Mouse (Mus musculus) CH12.LX (cell line): ENCODE measurements around the gene Erc1. TPM values are rescaled to one million over a fixed set of nuclear protein-coding genes. Genes with fewer than 3 reads are reported as not detected.

ENCODE experiments used
- DNase-seq: peaks from one replicate; pipeline ENCODE4 v3.0.0-alpha.2; 2013; ENCODE audit errors: extremely low read depth
- H3K27ac ChIP-seq: 2 replicates; pipeline ENCODE4 v1.5.1; 2012; ENCODE audit warnings: low read depth, mild to moderate bottlenecking, control low read depth, moderate library complexity; ENCODE audit not compliant: insufficient read depth
- H3K27me3 ChIP-seq: replicated peaks from 2 replicates; pipeline ENCODE3; 2012; ENCODE audit warnings: inconsistent platforms
- H3K36me3 ChIP-seq, 2 experiments: replicated peaks in 1 of 2; 2 replicates each; pipeline versions ENCODE3 to v1.6.1; 2012; ENCODE audit warnings: inconsistent platforms in 1 of 2, low read length in 1 of 2, mild to moderate bottlenecking in 1 of 2, mixed read lengths in 1 of 2, moderate library complexity in 1 of 2; ENCODE audit not compliant: control insufficient read depth in 1 of 2, insufficient read depth in 1 of 2
- H3K4me1 ChIP-seq, 2 experiments: 2 replicates each; pipeline ENCODE4 v1.6.1; 2012; ENCODE audit warnings: inconsistent platforms in 1 of 2, moderate library complexity in 1 of 2; ENCODE audit not compliant: insufficient read depth in 2 of 2, control insufficient read depth in 1 of 2
- H3K4me2 ChIP-seq: 2 replicates; pipeline ENCODE4 v1.6.1; 2012; ENCODE audit warnings: low read depth, mild to moderate bottlenecking, control low read depth; ENCODE audit not compliant: poor library complexity, insufficient read depth, severe bottlenecking
- H3K4me3 ChIP-seq, 3 experiments: fragments of 150-350 bp in 1 of 3; sonication (generic) in 1 of 3; replicated peaks in 1 of 3; 2 replicates each; pipeline versions ENCODE3 to v1.5.1; 2011 to 2012; ENCODE audit warnings: low read depth in 2 of 3, low read length in 2 of 3, mild to moderate bottlenecking in 2 of 3, moderate library complexity in 2 of 3, control low read depth in 1 of 3, improper control_type of control experiment in 1 of 3, inconsistent platforms in 1 of 3, mixed read lengths in 1 of 3; ENCODE audit not compliant: poor library complexity in 1 of 3
- H3K79me2 ChIP-seq: replicated peaks from 2 replicates; pipeline ENCODE4 v1.6.1; 2012; ENCODE audit warnings: mild to moderate bottlenecking, moderate library complexity; ENCODE audit not compliant: control insufficient read depth, poor library complexity, insufficient read depth, severe bottlenecking; ENCODE audit errors: extremely low read depth
- H3K9ac ChIP-seq: 2 replicates; pipeline ENCODE4 v1.6.1; 2012; ENCODE audit warnings: low read depth, mild to moderate bottlenecking, control low read depth, moderate library complexity; ENCODE audit not compliant: insufficient read depth
- H3K9me3 ChIP-seq: replicated peaks from 2 replicates; pipeline ENCODE3; 2012; ENCODE audit warnings: low read length, inconsistent platforms, mixed read lengths
- CHD1 ChIP-seq: IDR thresholded peaks from 2 replicates; pipeline ENCODE4 v1.6.1; 2012; ENCODE audit warnings: low read depth, low read length, improper control_type of control experiment, inconsistent platforms
- ETS1 ChIP-seq: conservative IDR thresholded peaks from 2 replicates; pipeline ENCODE4 v1.6.1; 2012; ENCODE audit warnings: low read depth, mild to moderate bottlenecking, inconsistent platforms, low read length, improper control_type of control experiment, moderate library complexity
- GABPA ChIP-seq: IDR thresholded peaks from 2 replicates; pipeline ENCODE4 v1.6.1; 2012; ENCODE audit warnings: low read depth, low read length, improper control_type of control experiment, inconsistent platforms; ENCODE audit not compliant: insufficient replicate concordance
- HCFC1 ChIP-seq: IDR thresholded peaks from 2 replicates; pipeline ENCODE4 v1.6.1; 2012; ENCODE audit warnings: low read depth, mild to moderate bottlenecking, inconsistent platforms, low read length, improper control_type of control experiment
- IRF4 ChIP-seq: IDR thresholded peaks from 2 replicates; pipeline ENCODE4 v1.6.1; 2014; ENCODE audit warnings: low read depth, mild to moderate bottlenecking, inconsistent platforms, low read length, improper control_type of control experiment
- JUN ChIP-seq: IDR thresholded peaks from 2 replicates; pipeline ENCODE4 v1.6.1; 2011; ENCODE audit warnings: low read depth, mild to moderate bottlenecking, low read length, improper control_type of control experiment, moderate library complexity; ENCODE audit not compliant: insufficient read depth
- KAT2A ChIP-seq: IDR thresholded peaks from 2 replicates; pipeline ENCODE4 v1.6.1; 2012; ENCODE audit warnings: low read length, improper control_type of control experiment, inconsistent platforms; ENCODE audit not compliant: insufficient replicate concordance
- MAX ChIP-seq: IDR thresholded peaks from 2 replicates; pipeline ENCODE4 v1.6.1; 2011; ENCODE audit warnings: low read length, improper control_type of control experiment
- MAZ ChIP-seq: IDR thresholded peaks from 2 replicates; pipeline ENCODE4 v1.6.1; 2012; ENCODE audit warnings: low read depth, mild to moderate bottlenecking, inconsistent platforms, low read length, improper control_type of control experiment, moderate library complexity
- MXI1 ChIP-seq: IDR thresholded peaks from 2 replicates; pipeline ENCODE4 v1.6.1; 2011; ENCODE audit warnings: mild to moderate bottlenecking, low read depth, low read length, improper control_type of control experiment
- NELFE ChIP-seq: IDR thresholded peaks from 2 replicates; pipeline ENCODE4 v1.6.1; 2011; ENCODE audit warnings: low read depth, low read length, improper control_type of control experiment
- RAD21 ChIP-seq: IDR thresholded peaks from 2 replicates; pipeline ENCODE4 v1.6.1; 2011; ENCODE audit warnings: low read depth, mild to moderate bottlenecking, low read length, improper control_type of control experiment, moderate library complexity
- RCOR1 ChIP-seq: conservative IDR thresholded peaks from 2 replicates; pipeline ENCODE4 v1.6.1; 2012; ENCODE audit warnings: low read depth, mild to moderate bottlenecking, inconsistent platforms, low read length, improper control_type of control experiment
- SIN3A ChIP-seq: IDR thresholded peaks from 2 replicates; pipeline ENCODE4 v1.6.1; 2012; ENCODE audit warnings: low read length, improper control_type of control experiment, inconsistent platforms
- SMC3 ChIP-seq: IDR thresholded peaks from 2 replicates; pipeline ENCODE4 v1.6.1; 2011; ENCODE audit warnings: low read depth, low read length, improper control_type of control experiment
- TBP ChIP-seq: conservative IDR thresholded peaks from 2 replicates; pipeline ENCODE4 v1.6.1; 2011; ENCODE audit warnings: low read depth, low read length, improper control_type of control experiment
- TCF12 ChIP-seq: IDR thresholded peaks from 2 replicates; pipeline ENCODE4 v1.6.1; 2014; ENCODE audit warnings: low read depth, mild to moderate bottlenecking, inconsistent platforms, low read length, improper control_type of control experiment
- UBTF ChIP-seq: IDR thresholded peaks from 2 replicates; pipeline ENCODE4 v1.6.1; 2012; ENCODE audit warnings: low read depth, mild to moderate bottlenecking, inconsistent platforms, low read length, improper control_type of control experiment, moderate library complexity
- USF1 ChIP-seq: IDR thresholded peaks from 2 replicates; pipeline ENCODE4 v1.6.1; 2014; ENCODE audit warnings: low read depth, mild to moderate bottlenecking, inconsistent platforms, low read length, improper control_type of control experiment
- USF2 ChIP-seq: conservative IDR thresholded peaks from 2 replicates; pipeline ENCODE4 v1.6.1; 2011; ENCODE audit warnings: low read depth, low read length, improper control_type of control experiment
- ZMIZ1 ChIP-seq: IDR thresholded peaks from 2 replicates; pipeline ENCODE4 v1.6.1; 2012; ENCODE audit warnings: low read depth, mild to moderate bottlenecking, inconsistent platforms, low read length, improper control_type of control experiment
- ZNF384 ChIP-seq: IDR thresholded peaks from 2 replicates; pipeline ENCODE4 v1.6.1; 2012; ENCODE audit warnings: low read depth, low read length, improper control_type of control experiment, inconsistent platforms
- dilution Hi-C: fragments of 300-500 bp; cut with MboI; formaldehyde crosslinking; loops from 2 replicates; pipeline ENCODE4 v1.14.3; 2020; ENCODE audit warnings: low sequenced_read_pairs; ENCODE audit not compliant: extremely low pct_unique_long_range_greater_than_20kb, extremely low pct_ligation_motif_present
- in situ Hi-C: fragments of 300-500 bp; cut with MboI; formaldehyde crosslinking; loops from 3 replicates; pipeline ENCODE4 v1.14.3; 2019; ENCODE audit warnings: low sequenced_read_pairs, low pct_ligation_motif_present, low pct_unique_long_range_greater_than_20kb, mixed read lengths
- polyA plus RNA-seq: library from polyadenylated mRNA; unstranded; fragments of >175 nt; gene quantifications from 2 replicates; pipeline ENCODE4 v1.2.1, GENCODE M21; 2012; ENCODE audit warnings: low read depth; ENCODE audit not compliant: insufficient read length
- total RNA-seq, 2 experiments: library from RNA; depleted of rRNA; stranded (reverse); fragments of 300-350 nt in 1 of 2; fragments of >200 nt in 1 of 2; gene quantifications; 2 replicates each; pipeline ENCODE4 v1.2.3; 2012 to 2014

The Erc1 gene
- total and polyA plus RNA-seq, 3 experiments: 1.4 to 3.3 (median 2.5) TPM

DNA sequence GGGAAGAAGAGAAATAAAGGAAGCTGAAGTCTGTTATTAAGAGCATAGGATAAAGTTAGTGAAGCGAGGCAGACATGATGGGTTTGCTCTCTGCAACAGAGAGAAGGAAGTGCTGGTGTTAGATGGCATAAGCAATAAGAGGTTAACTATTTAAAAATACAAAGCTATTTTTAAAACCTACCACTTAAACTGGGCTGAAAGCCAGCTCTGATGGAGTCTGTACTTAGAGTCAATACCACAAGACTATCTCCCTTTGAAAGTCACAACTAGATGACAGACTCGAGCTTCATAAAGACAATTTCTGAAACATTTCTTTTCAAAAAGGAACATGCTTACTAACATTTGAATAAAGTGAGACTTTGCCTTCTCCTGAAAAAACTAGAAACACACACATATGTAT lies 134.0 kb downstream of the Erc1 start:
- Histone ChIP-seq H3K27me3 (no peaks in the 10 kb centered on the region), H3K4me2 (no peak overlapping the region), H3K9ac (no peak overlapping the region), H3K36me3 (peaks cover 0 to 3% of the 10 kb centered on the region in 2 experiments), H3K27ac (no peak overlapping the region), H3K4me3 (no peak overlapping the region), H3K4me1 (peaks cover 2 to 25% of the 10 kb centered on the region in 2 experiments; a peak in 3 of 4 replicates), H3K9me3 (no peaks in the 10 kb centered on the region), H3K79me2 (no peaks in the 10 kb centered on the region)
- in situ Hi-C loops: no loop called here
- no peak for TF ChIP-seq MAX
- no peak for TF ChIP-seq KAT2A
- TF ChIP-seq IRF4: no peak
- no peak for TF ChIP-seq SMC3
- TF ChIP-seq MAZ: no peak
- TF ChIP-seq UBTF: no peak
- no peak for TF ChIP-seq HCFC1
- TF ChIP-seq TCF12: no peak
- TF ChIP-seq ZMIZ1: no peak
- TF ChIP-seq ETS1: no peak
- no peak for TF ChIP-seq SIN3A
- no peak for TF ChIP-seq NELFE
- no peak for TF ChIP-seq USF2
- TF ChIP-seq MXI1: no peak
- dilution Hi-C loops: no loop called here
- no peak for DNase-seq

DNA sequence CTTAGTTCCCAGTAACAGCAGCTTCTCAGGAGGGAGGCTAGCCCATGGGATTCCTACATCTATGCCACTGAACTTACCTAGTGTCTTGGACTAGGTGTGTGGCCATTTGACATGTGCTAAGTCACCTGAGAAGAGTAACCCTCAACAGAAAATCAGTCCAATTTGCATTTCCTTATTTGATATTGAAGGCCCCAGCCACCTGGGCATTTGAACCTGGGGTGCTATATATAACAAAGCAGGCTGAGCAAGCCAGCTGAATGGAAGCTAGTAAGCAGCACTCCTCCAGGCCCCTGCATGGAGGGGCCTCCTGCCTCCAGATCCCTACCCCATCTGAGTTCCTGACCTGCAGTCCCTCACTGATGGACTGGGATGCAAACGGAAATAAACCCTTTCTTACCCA lies 135.5 kb downstream of the Erc1 start:
- no peak overlapping the region for H3K27ac ChIP-seq
- no peak overlapping the region for H3K4me3 ChIP-seq
- H3K79me2 ChIP-seq: no peaks in the 10 kb centered on the region
- no peak overlapping the region for H3K4me2 ChIP-seq
- dilution Hi-C loops (no loop called here), in situ Hi-C loops (no loop called here)
- peaks cover 2 to 25% of the 10 kb centered on the region in 2 experiments; a peak in 3 of 4 replicates for H3K4me1 ChIP-seq
- no peak overlapping the region for H3K9ac ChIP-seq
- peaks cover 0 to 3% of the 10 kb centered on the region in 2 experiments for H3K36me3 ChIP-seq
- TF ChIP-seq USF1 (no peak), CHD1 (no peak), ETS1 (no peak), MAX (no peak), SIN3A (no peak), HCFC1 (no peak), ZNF384 (no peak), USF2 (no peak), MXI1 (no peak), RCOR1 (no peak), TBP (no peak), MAZ (no peak), UBTF (no peak), SMC3 (no peak), RAD21 (no peak), IRF4 (no peak), JUN (no peak), GABPA (no peak)
- no peaks in the 10 kb centered on the region for H3K27me3 ChIP-seq
- no peak for DNase-seq
- H3K9me3 ChIP-seq: no peaks in the 10 kb centered on the region
